ENCODE assay signal across 8 mouse cellular contexts in the genomic region with DNA sequence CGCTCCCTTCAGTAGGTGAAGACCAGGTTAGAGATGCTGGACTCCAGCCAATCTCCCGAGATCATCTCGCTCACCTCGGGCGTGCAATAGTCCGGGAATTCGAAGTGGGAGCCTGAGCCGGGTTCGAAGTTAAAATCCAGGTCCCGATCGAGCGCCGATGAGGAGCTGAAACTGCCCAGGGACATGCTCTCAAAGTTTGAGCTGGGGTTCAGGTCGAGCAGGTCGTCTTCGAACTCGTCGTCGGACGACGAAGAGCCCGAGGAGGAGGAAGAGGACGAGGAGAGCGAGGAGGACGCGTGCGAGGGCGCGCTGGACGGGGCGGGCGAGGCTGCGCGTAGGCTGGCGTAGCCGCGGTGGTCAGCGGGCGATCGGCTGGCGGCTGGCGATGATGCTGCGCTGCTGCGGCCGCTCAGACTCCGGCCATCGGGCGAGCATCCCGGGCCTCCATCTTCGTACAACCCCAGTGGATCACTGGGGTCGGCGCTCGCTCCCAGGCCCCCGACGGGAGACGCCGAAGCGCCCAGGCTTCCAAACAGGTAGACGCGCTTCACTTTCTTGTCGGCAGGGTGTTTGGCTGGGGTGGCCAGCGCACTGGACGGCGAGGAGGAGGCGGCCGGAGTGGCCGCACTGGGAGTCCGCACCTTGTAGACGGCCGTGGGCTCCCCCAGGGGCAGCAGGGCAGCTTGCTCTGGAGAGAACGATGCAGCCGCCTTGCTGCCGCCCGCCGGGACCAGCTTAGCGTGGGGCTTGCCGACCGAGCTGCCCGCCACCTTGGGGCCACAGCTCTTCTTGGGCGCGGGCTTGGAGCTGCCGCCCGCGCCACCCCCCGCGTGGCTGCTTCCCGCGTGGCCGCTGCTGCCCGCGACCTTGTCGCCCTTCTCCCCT. TPM values are rescaled to one million over a fixed set of nuclear protein-coding genes. Genes with fewer than 3 reads are reported as not detected.
DNase-seq lines count a peak whose midpoint lies in the region; ATAC-seq and TF ChIP-seq lines count a peak whose summit lies in the region.

No protein-coding gene starts in this region.

- peak overlapping the region; percentile 99 for H3K27ac ChIP-seq in embryonic facial prominence, embryonic 10.5 days (replicated peaks)
- H3K27ac ChIP-seq in heart, embryonic 16.5 days (ENCODE audit: low read length) = peak overlapping the region; percentile 100

- no peak for ATAC-seq in heart, embryonic 16.5 days (replicated peaks; ENCODE audit: extremely low read depth, insufficient read depth, low FRiP score)
- ATAC-seq in activated CD4-positive, CD25-positive, alpha-beta regulatory T cell, adult 4 months = no peak

- H3K4me2 ChIP-seq in heart, embryonic 16.5 days (ENCODE audit: low read depth, low read length) = peak overlapping the region; percentile 55

- peak overlapping the region; percentile 100 for H3K9ac ChIP-seq in heart, embryonic 16.5 days (ENCODE audit: low read length)

- TF ChIP-seq CTCF in E14TG2a.4 (conservative IDR thresholded peaks at IDR 0.05; ENCODE audit: low read length) = no peak

- WGBS in embryonic facial prominence, embryonic 10.5 days = under 1% methylated on average over 92 of the region's 92 CpGs
- WGBS in heart, embryonic 16.5 days = under 1% methylated on average over 92 of the region's 92 CpGs

- H3K27me3 ChIP-seq in E14TG2a.4 (ENCODE audit: insufficient read depth, low read length) = peaks cover 15% of the 10 kb centered on the region
- H3K27me3 ChIP-seq in embryonic facial prominence, embryonic 10.5 days (replicated peaks; ENCODE audit: low read depth, poor library complexity, severe bottlenecking) = no peaks in the 10 kb centered on the region
- no peaks in the 10 kb centered on the region for H3K27me3 ChIP-seq in heart, embryonic 16.5 days (ENCODE audit: control insufficient read depth, insufficient read depth, low read length)

- no peaks in the 10 kb centered on the region for H3K9me3 ChIP-seq in E14TG2a.4 (ENCODE audit: low read length)
- no peaks in the 10 kb centered on the region for H3K9me3 ChIP-seq in embryonic facial prominence, embryonic 10.5 days
- H3K9me3 ChIP-seq in heart, embryonic 16.5 days (replicated peaks; ENCODE audit: control insufficient read depth, low read length) = no peaks in the 10 kb centered on the region

- H3K4me3 ChIP-seq in E14TG2a.4 (replicated peaks; ENCODE audit: low read length) = peak overlapping the region; percentile 83
- peak overlapping the region; percentile 99 for H3K4me3 ChIP-seq in embryonic facial prominence, embryonic 10.5 days
- H3K4me3 ChIP-seq in heart, embryonic 16.5 days (ENCODE audit: low read length) = peak overlapping the region; percentile 99

- no peaks in the 10 kb centered on the region for H3K36me3 ChIP-seq in E14TG2a.4 (ENCODE audit: insufficient read depth, low read length)
- peaks cover 29% of the 10 kb centered on the region for H3K36me3 ChIP-seq in embryonic facial prominence, embryonic 10.5 days (replicated peaks)
- 0 out of 2 replicates have a peak, but pooled peaks cover 5% of the 10 kb centered on the region for H3K36me3 ChIP-seq in heart, embryonic 16.5 days (ENCODE audit: control insufficient read depth, insufficient read depth)

- H3K4me1 ChIP-seq in E14TG2a.4 (replicated peaks; ENCODE audit: low read depth, low read length) = peaks cover 48% of the 10 kb centered on the region
- peaks cover 24% of the 10 kb centered on the region for H3K4me1 ChIP-seq in embryonic facial prominence, embryonic 10.5 days
- peaks cover 15% of the 10 kb centered on the region for H3K4me1 ChIP-seq in heart, embryonic 16.5 days (ENCODE audit: control insufficient read depth, insufficient read depth, low read length)

- peak; percentile 34 for DNase-seq in adipocyte (ENCODE audit: low spot score)
- peak; percentile 67 for DNase-seq in embryonic facial prominence, embryonic 10.5 days (ENCODE audit: low spot score)
- DNase-seq in kidney, postnatal 25 days = peak; percentile 56 to 62
- DNase-seq in lung, postnatal 36 days = peak; percentile 42
- peak; percentile 29 to 48 for DNase-seq in spleen, postnatal 10 days (ENCODE audit: low spot score in 2 of 2)

RNA-seq across cellular contexts. Expression of gene Sox4, which starts 1.6 kb away (rescaled TPM):
- 69.6 and 73.2 TPM in 2 replicates for polyA plus RNA-seq in embryonic facial prominence, embryonic 10.5 days (2016; fragmentation: Nextera tagmentation; extraction: Ambion mirVana)
- polyA plus RNA-seq in heart, embryonic 16.5 days (2015; fragmentation: Nextera tagmentation; extraction: Ambion mirVana) = 34.6 and 34.9 TPM in 2 replicates
- under 1 TPM; 0.14 to 0.40 TPM for polyA plus RNA-seq in activated CD4-positive, CD25-positive, alpha-beta regulatory T cell, adult 4 months (2017; shearing (Covaris generic))

Comparison
In these comparisons a context has a peak if more than half of its experiments do, and no peak if none do; other contexts are left out.
1. RNA of gene Sox4, which starts 1.6 kb away (polyA plus RNA-seq): 69.6 to 73.2 TPM in embryonic facial prominence, embryonic 10.5 days and 34.6 to 34.9 TPM in heart, embryonic 16.5 days; 0.14 to 0.40 TPM in activated CD4-positive, CD25-positive, alpha-beta regulatory T cell, adult 4 months; every median in the first group is over 10 times any median in the second.
2. Peak in every context shown above with its lines, with median percentiles within 50 percentile points of each other: H3K4me3 ChIP-seq and DNase-seq.